Mouse (Mus musculus): ENCODE measurements around the gene Ddx55.

DNA sequence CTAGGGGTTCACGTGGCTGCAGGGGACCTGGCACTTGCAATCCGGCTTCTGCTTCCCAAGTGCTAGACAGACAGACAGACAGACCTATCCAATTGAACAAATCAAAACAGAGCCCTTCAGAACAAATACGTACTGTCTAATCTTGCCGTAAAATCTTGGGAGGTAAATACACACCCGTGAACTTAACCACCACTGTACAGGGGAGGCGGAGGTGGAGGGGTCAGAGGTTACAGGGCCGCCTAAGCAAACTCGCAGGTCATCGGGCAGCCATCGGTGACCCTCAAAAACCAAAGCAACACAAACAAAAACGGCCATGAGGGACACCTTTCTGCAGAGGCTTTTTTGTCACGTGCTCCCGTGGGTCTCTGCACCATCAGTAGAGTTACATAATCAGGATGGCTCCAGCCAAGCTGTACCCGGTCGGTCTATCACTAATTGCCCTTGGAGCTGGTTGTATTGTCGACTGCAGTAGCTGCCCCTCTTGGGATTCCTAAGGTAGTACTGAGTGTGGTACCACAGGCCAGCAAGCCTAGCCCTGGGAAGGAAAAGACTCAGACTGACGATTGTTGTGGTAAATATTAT lies 52.5 kb downstream of the Ddx55 start:
- TF ChIP-seq POLR2A (IDR thresholded peaks at IDR 0.05; ENCODE audit: control insufficient read depth, extremely low read depth, insufficient read depth, low read length, poor library complexity) (no peak), CTCF (IDR thresholded peaks at IDR 0.05; ENCODE audit: borderline replicate concordance, control insufficient read depth, extremely low read depth, insufficient read depth, low read length, poor library complexity) (no peak)

All from thymus, adult 2 months (tissue).